Mouse (Mus musculus) forebrain, postnatal 0 days (tissue): Measurements from ENCODE around the gene Prune2. TPM values are rescaled to one million over a fixed set of nuclear protein-coding genes. Genes with fewer than 3 reads are reported as not detected.
A peak's percentile ranks its signal among the peaks of the same experiment; 100 is the strongest.
"Not testable (repeated sequence)": the region's sequence is repeated elsewhere in the genome, so short reads cannot be mapped to it uniquely, and the experiment has no call there.

Experiments
- ATAC-seq: fragments of 200-750 bp; cut with Nextera tagmentation; 2 replicates; pipeline ENCODE4 v1.8.0; 2017; ENCODE audit warnings: mild to moderate bottlenecking, moderate library complexity
- DNase-seq: peaks from one replicate; pipeline ENCODE4 v3.0.0-alpha.2; 2015
- H3K27ac ChIP-seq: fragments of 300-500 bp; sonication (generic); 2 replicates; pipeline ENCODE4 v1.5.1; 2014; ENCODE audit warnings: low read depth, mild to moderate bottlenecking, antibody characterized with exemption, low read length, moderate library complexity, mixed read lengths
- H3K27me3 ChIP-seq: fragments of 300-500 bp; sonication (generic); 2 replicates; pipeline ENCODE4 v1.6.1; 2014; ENCODE audit warnings: mild to moderate bottlenecking, low read length, mixed read lengths; ENCODE audit not compliant: insufficient read depth
- H3K36me3 ChIP-seq: fragments of 300-500 bp; sonication (generic); 2 replicates; pipeline ENCODE4 v1.6.1; 2014; ENCODE audit warnings: mild to moderate bottlenecking, moderate library complexity; ENCODE audit not compliant: insufficient read depth
- H3K4me1 ChIP-seq: fragments of 300-500 bp; sonication (generic); 2 replicates; pipeline ENCODE4 v1.6.1; 2014; ENCODE audit warnings: antibody characterized with exemption; ENCODE audit not compliant: insufficient read depth
- H3K4me2 ChIP-seq: fragments of 300-500 bp; sonication (generic); 2 replicates; pipeline ENCODE4 v1.6.1; 2014; ENCODE audit warnings: low read depth, mild to moderate bottlenecking, moderate library complexity
- H3K4me3 ChIP-seq: fragments of 300-500 bp; sonication (generic); 2 replicates; pipeline ENCODE4 v1.5.1; 2014; ENCODE audit warnings: low read depth, low read length, mixed read lengths
- H3K9ac ChIP-seq: fragments of 300-500 bp; sonication (generic); 2 replicates; pipeline ENCODE4 v1.6.1; 2014; ENCODE audit warnings: mild to moderate bottlenecking
- H3K9me3 ChIP-seq: fragments of 300-500 bp; sonication (generic); 2 replicates; pipeline ENCODE4 v1.6.1; 2016; ENCODE audit warnings: low read length
- CTCF ChIP-seq: sonication (generic); IDR thresholded peaks from 2 replicates; pipeline ENCODE4 v1.5.1; 2016; ENCODE audit warnings: antibody characterized with exemption, control low read depth, low read depth
- WGBS: fragments of 180-500 bp; shearing (Covaris S2); extraction: QIAGEN DNeasy Blood & Tissue Kit; methylation state at CpG from one replicate; pipeline ENCODE4 v1.1.7; 2014; 5-methylcytosine and 5-hydroxymethylcytosine counted together
- polyA plus RNA-seq: library from polyadenylated mRNA; unstranded; fragments of >200 nt; fragmentation: Nextera tagmentation; extraction: Ambion mirVana; gene quantifications from 2 replicates; pipeline ENCODE4 v1.2.1, GENCODE M21; 2015
- total RNA-seq: library from RNA; depleted of rRNA; stranded (reverse); fragments of >200 nt; gene quantifications from 2 replicates; pipeline ENCODE4 v1.2.3, GENCODE M21; 2014

Gene Prune2
- total and polyA plus RNA-seq, 2 experiments from 2014 or later = 7.2 to 13.1 TPM

DNA sequence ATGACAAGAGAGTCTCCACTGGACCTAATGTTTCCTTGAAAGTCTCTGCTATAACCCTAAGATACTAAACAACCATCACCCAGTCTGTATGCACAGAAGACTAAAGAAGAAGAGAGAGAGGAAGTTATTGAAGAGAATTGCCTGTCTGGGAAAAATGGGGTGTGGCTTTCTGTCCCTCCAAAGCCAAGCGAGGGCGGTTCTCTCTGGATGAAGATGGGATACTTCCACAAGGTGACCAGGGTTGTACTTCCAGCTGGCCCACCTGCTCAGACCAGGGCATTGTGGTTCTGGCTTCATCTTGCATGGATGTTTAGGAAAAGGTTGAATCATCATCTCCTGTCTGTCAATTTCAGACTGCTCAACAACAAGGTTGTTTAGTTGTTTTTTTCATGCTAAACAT, 199.3 kb downstream of the Prune2 start:
- Histone ChIP-seq H3K9ac (no peak overlapping the region), H3K4me1 (no peaks in the 10 kb centered on the region), H3K27me3 (no peaks in the 10 kb centered on the region), H3K36me3 (no peaks in the 10 kb centered on the region), H3K27ac (no peak overlapping the region), H3K9me3 (no peaks in the 10 kb centered on the region), H3K4me3 (no peak overlapping the region), H3K4me2 (no peak overlapping the region)
- TF ChIP-seq CTCF = no peak
- ATAC-seq = no peak
- 81% methylated on average over 2 of the region's 2 CpGs for WGBS
- no peak for DNase-seq

DNA sequence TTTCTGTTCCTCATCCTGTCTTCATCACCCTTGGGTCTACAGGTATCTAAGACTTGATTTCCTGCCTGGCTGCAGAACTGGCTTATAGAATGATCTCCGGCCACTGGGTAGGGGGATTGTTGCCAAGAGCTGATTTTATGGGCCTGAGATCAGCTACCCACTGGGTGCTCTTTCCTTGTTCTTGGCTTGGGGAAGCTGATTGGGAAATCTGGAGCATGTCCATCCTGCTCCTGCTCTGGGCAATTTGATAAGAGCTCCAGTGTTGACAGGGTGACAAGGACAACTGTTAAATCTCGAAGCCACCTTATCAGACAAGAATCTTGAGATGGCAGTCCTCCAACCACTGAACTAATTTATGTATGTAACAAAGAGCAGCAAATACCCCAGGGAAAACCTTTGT, 203.8 kb downstream of the Prune2 start:
- DNase-seq (no peak), ATAC-seq (no peak)
- no peaks in the 10 kb centered on the region for H3K9me3 ChIP-seq
- no peak overlapping the region for H3K9ac ChIP-seq
- TF ChIP-seq CTCF = no peak
- no peaks in the 10 kb centered on the region for H3K27me3 ChIP-seq
- H3K4me3 ChIP-seq = no peak overlapping the region
- WGBS = 57% methylated on average over 2 of the region's 2 CpGs
- no peaks in the 10 kb centered on the region for H3K36me3 ChIP-seq
- H3K4me2 ChIP-seq = no peak overlapping the region
- no peak overlapping the region for H3K27ac ChIP-seq
- H3K4me1 ChIP-seq = no peaks in the 10 kb centered on the region

GRCm38 (mm10) chr19:17160231-17160630, 204.3 kb downstream of the Prune2 start:
- ATAC-seq = no peak
- no peak for TF ChIP-seq CTCF

GRCm38 (mm10) chr19:17163511-17163953, 207.6 kb downstream of the Prune2 start:
- ATAC-seq (peak; percentile 62), DNase-seq (peak; percentile 19)
- Histone ChIP-seq H3K4me1 (no peaks in the 10 kb centered on the region), H3K9ac (no peak overlapping the region), H3K36me3 (no peaks in the 10 kb centered on the region), H3K4me2 (peak overlapping the region; percentile 0; the same call in 1 of the 2 replicates), H3K27me3 (no peaks in the 10 kb centered on the region), H3K27ac (no peak overlapping the region), H3K9me3 (no peaks in the 10 kb centered on the region), H3K4me3 (no peak overlapping the region)
- TF ChIP-seq CTCF = peak; percentile 63
- WGBS = 24% methylated on average over 13 of the region's 13 CpGs

More at GRCm38 (mm10) chr19:17160231-17160630, 204.3 kb downstream of the Prune2 start:
- no peak overlapping the region for H3K4me2 ChIP-seq
- no peaks in the 10 kb centered on the region for H3K4me1 ChIP-seq
- WGBS = 70% methylated on average over 2 of the region's 2 CpGs
- no peak overlapping the region for H3K27ac ChIP-seq
- no peaks in the 10 kb centered on the region for H3K36me3 ChIP-seq
- H3K27me3 ChIP-seq = no peaks in the 10 kb centered on the region
- no peaks in the 10 kb centered on the region for H3K9me3 ChIP-seq
- H3K4me3 ChIP-seq = no peak overlapping the region
- no peak for DNase-seq
- no peak overlapping the region for H3K9ac ChIP-seq

GRCm38 (mm10) chr19:17166288-17166687, 210.4 kb downstream of the Prune2 start:
- WGBS = 90% methylated on average over 7 of the region's 7 CpGs
- Histone ChIP-seq H3K27ac (no peak overlapping the region), H3K9ac (no peak overlapping the region), H3K4me1 (no peaks in the 10 kb centered on the region), H3K4me3 (no peak overlapping the region), H3K9me3 (no peaks in the 10 kb centered on the region), H3K27me3 (no peaks in the 10 kb centered on the region), H3K36me3 (no peaks in the 10 kb centered on the region), H3K4me2 (no peak overlapping the region)
- no peak for TF ChIP-seq CTCF
- DNase-seq = no peak
- no peak for ATAC-seq

DNA sequence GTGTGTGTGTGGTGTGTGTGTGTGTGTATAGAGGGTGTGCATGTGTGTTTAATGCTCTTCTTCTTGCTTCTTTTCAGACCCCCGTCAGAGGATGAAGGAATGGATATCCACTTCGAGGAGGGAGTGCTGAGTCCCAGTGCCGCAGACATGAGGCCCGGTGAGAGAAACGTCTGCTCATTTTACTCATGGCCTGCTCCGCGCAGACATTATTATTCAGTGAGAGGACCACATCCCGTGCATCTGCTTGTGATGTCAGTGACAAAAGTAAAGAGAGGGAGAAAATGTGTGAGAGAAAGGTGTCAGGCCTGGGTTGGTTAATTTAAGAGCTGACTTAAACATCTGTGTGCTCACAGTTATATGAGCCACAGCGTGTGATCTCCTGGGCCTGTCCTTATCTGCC, 212.3 kb downstream of the Prune2 start:
- Histone ChIP-seq H3K9me3 (no peaks in the 10 kb centered on the region), H3K4me2 (no peak overlapping the region), H3K9ac (no peak overlapping the region), H3K4me3 (no peak overlapping the region), H3K27ac (no peak overlapping the region), H3K36me3 (no peaks in the 10 kb centered on the region), H3K4me1 (no peaks in the 10 kb centered on the region), H3K27me3 (no peaks in the 10 kb centered on the region)
- no peak for TF ChIP-seq CTCF
- no peak for ATAC-seq
- DNase-seq = no peak
- WGBS = 80% methylated on average over 9 of the region's 9 CpGs

- Histone ChIP-seq H3K9me3 (no peaks in the 10 kb centered on the region), H3K27ac (no peak overlapping the region), H3K4me2 (no peak overlapping the region), H3K9ac (no peak overlapping the region), H3K36me3 (no peaks in the 10 kb centered on the region), H3K27me3 (no peaks in the 10 kb centered on the region), H3K4me1 (no peaks in the 10 kb centered on the region), H3K4me3 (no peak overlapping the region)
- WGBS = 83% methylated on average over 10 of the region's 10 CpGs
- ATAC-seq (no peak), DNase-seq (no peak)
- no peak for TF ChIP-seq CTCF
These were observed 213.8 kb downstream of the Prune2 start for GRCm38 (mm10) chr19:17169746-17170145.

GRCm38 (mm10) chr19:17174501-17174900, 218.6 kb downstream of the Prune2 start:
- H3K4me1 ChIP-seq, H3K9me3 ChIP-seq, DNase-seq, H3K27ac ChIP-seq, H3K9ac ChIP-seq, ATAC-seq, H3K36me3 ChIP-seq, H3K4me3 ChIP-seq, H3K4me2 ChIP-seq, H3K27me3 ChIP-seq: not testable (repeated sequence)
- WGBS = 93% methylated on average over 2 of the region's 2 CpGs
